In the genomic region with DNA sequence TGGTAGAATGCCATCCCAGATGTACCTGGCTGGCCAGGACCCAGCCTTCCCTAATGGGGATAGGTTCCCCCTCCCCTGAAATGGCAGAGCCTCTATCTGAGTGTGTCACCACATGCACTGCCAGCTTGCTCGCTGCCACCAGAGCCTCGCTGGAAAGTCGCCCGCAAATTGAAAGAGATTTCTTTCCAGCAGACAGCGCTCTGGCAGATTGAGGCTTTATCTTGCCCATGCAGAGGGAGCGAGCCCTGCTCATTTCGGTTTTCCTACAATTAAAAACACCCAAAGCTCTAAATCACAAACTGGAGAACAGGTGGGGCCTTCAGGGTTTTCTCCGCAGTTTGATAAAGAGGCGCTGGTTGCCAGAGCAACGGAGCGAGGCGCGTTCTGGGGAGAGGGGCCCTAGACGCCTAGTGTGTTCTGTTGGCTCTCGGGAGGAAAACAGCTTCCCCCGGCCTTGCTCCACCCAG, we compare ENCODE assay signal across 8 mouse cellular contexts. TPM values are rescaled to one million over a fixed set of nuclear protein-coding genes. Genes with fewer than 3 reads are reported as not detected.
A peak's percentile ranks its signal among the peaks of the same experiment; 100 is the strongest.
DNase-seq lines count a peak whose midpoint lies in the region; ATAC-seq lines count a peak whose summit lies in the region.

No protein-coding gene starts in this region.

- no peak overlapping the region for H3K4me3 ChIP-seq in forebrain, embryonic 14.5 days (ENCODE audit: low read depth, low read length)

- peak overlapping the region; percentile 23; the same call in 1 of the 2 replicates for H3K4me2 ChIP-seq in forebrain, embryonic 14.5 days (ENCODE audit: low read length)

- H3K27ac ChIP-seq in forebrain, embryonic 14.5 days (ENCODE audit: low read depth, low read length), result peak overlapping the region; percentile 87

- no peaks in the 10 kb centered on the region for H3K36me3 ChIP-seq in forebrain, embryonic 14.5 days (ENCODE audit: control insufficient read depth, insufficient read depth, low read length)

- H3K9ac ChIP-seq in forebrain, embryonic 14.5 days (ENCODE audit: low read length), result no peak overlapping the region; the same call in 1 of the 2 replicates

- WGBS in forebrain, embryonic 14.5 days, result 12% methylated on average over 16 of the region's 16 CpGs

- peak; percentile 63 for DNase-seq in adrenal gland, postnatal 14 days
- no peak for DNase-seq in adrenal gland, postnatal 4 days (ENCODE audit: low spot score in 2 of 2)
- DNase-seq in MN1 (ENCODE audit: low spot score), result peak; percentile 66
- DNase-seq in forebrain, embryonic 14.5 days (ENCODE audit: low spot score), result peak; percentile 95
- DNase-seq in layer of hippocampus, postnatal 10 days (ENCODE audit: low spot score in 2 of 2), result peak; percentile 88
- peak; percentile 73 for DNase-seq in right cerebral cortex, postnatal 25 days
- no peak for DNase-seq in lung, postnatal 14 days

- H3K27me3 ChIP-seq in forebrain, embryonic 14.5 days (replicated peaks; ENCODE audit: control insufficient read depth, insufficient read depth, low read length), result no peaks in the 10 kb centered on the region

- peaks cover 4% of the 10 kb centered on the region for H3K4me1 ChIP-seq in forebrain, embryonic 14.5 days (ENCODE audit: control insufficient read depth, insufficient read depth, low read length)

- H3K9me3 ChIP-seq in forebrain, embryonic 14.5 days (replicated peaks; ENCODE audit: control insufficient read depth, low read length), result no peaks in the 10 kb centered on the region

- peak; percentile 86 for ATAC-seq in forebrain, embryonic 14.5 days
- no peak for ATAC-seq in megakaryocyte, adult 5-6 weeks (ENCODE audit: poor library complexity, severe bottlenecking)

RNA-seq across cellular contexts. Expression of gene Fbxl18, which starts 37.4 kb away (rescaled TPM):
- 11.8 and 12.0 TPM in 2 replicates for total RNA-seq in adrenal gland, postnatal 14 days (2021)
- 10 to 100 TPM; 18.3 to 20.9 TPM for total RNA-seq in adrenal gland, postnatal 4 days (2021)
- 14.5 and 20.8 TPM in 2 replicates for polyA plus RNA-seq in forebrain, embryonic 14.5 days (2014; fragmentation: Nextera tagmentation; extraction: Ambion mirVana)
- total RNA-seq in layer of hippocampus, postnatal 10 days (2021), result 10 to 100 TPM; 38.5 to 40.1 TPM
- total RNA-seq in megakaryocyte, adult 5-6 weeks (2015), result 1.7 and 3.0 TPM in 2 replicates
- total RNA-seq in megakaryocyte, adult 5-6 weeks (2017), result 2.6 and 2.7 TPM in 2 replicates

RNA-seq across cellular contexts. Expression of gene Tnrc18, which starts 40.3 kb away (rescaled TPM):
- total RNA-seq in adrenal gland, postnatal 14 days (2021), result 86.0 and 91.0 TPM in 2 replicates
- total RNA-seq in adrenal gland, postnatal 4 days (2021), result 100 to 1,000 TPM; 149 to 153 TPM
- 27.5 and 36.6 TPM in 2 replicates for polyA plus RNA-seq in forebrain, embryonic 14.5 days (2014; fragmentation: Nextera tagmentation; extraction: Ambion mirVana)
- total RNA-seq in layer of hippocampus, postnatal 10 days (2021), result 100 to 1,000 TPM; 197 to 220 TPM
- 28.2 and 38.6 TPM in 2 replicates for total RNA-seq in megakaryocyte, adult 5-6 weeks (2015)
- 20.0 and 20.4 TPM in 2 replicates for total RNA-seq in megakaryocyte, adult 5-6 weeks (2017)

RNA-seq across cellular contexts. Expression of gene Actb, which starts 48.8 kb away (rescaled TPM):
- total RNA-seq in adrenal gland, postnatal 14 days (2021), result 2,967 and 3,254 TPM in 2 replicates
- 1,000 to 10,000 TPM; 3,089 to 3,273 TPM for total RNA-seq in adrenal gland, postnatal 4 days (2021)
- 18,122 and 18,216 TPM in 2 replicates for polyA plus RNA-seq in forebrain, embryonic 14.5 days (2014; fragmentation: Nextera tagmentation; extraction: Ambion mirVana)
- total RNA-seq in layer of hippocampus, postnatal 10 days (2021), result 1,000 to 10,000 TPM; 4,137 to 4,167 TPM
- 15,428 and 15,938 TPM in 2 replicates for total RNA-seq in megakaryocyte, adult 5-6 weeks (2015)
- total RNA-seq in megakaryocyte, adult 5-6 weeks (2017), result 7,091 and 10,908 TPM in 2 replicates

Comparison
In these comparisons a context has a peak if more than half of its experiments do, and no peak if none do; other contexts are left out.
1. DNase-seq: peak in adrenal gland, postnatal 14 days (single experiment), MN1 (single experiment), forebrain, embryonic 14.5 days (single experiment), layer of hippocampus, postnatal 10 days (2 of 2) and right cerebral cortex, postnatal 25 days (single experiment); none in adrenal gland, postnatal 4 days (0 of 2) and lung, postnatal 14 days (single experiment).